Mouse (Mus musculus): Measurements from ENCODE around the gene Slc35c1.

The Slc35c1 gene

DNA sequence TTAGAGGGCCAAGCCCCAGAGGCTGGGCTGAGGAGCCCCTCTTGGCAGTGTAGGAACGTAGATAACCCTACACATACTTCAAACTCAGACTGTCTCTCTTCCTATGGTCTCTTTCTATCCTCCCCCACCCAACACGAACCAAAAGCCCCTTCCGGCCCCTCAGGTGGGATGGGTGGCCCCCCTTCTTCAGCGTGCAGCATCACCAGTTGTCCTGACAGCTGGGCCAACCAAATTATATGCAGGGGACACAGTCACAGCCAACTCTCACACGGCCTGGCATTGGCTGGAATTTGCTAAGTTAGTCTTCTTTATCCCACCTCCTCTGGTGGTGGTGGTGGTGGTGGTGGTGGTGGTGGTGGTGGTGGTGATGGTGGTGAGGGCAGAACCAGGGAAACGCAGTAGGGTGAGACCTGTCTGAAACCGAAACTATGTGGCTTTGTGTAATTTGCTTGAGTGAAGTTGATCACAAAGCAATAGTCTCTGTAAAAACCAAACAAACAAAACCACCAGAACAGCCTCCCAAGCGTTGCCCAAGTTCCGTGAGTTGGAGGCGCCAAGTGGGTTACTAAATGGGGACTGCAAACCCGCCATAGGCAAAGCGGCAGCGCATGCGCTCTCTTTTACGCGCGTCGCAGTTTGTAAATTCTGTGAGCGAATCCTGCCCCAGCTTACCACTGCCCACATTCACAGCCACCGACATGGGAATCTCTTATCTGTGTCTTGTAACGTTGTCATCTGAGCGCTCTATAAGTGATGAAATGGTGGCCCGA is 24.1 kb upstream of the Slc35c1 start:
- no peak for TF ChIP-seq GATA4 (IDR thresholded peaks at IDR 0.05; ENCODE audit: insufficient replicate concordance, low read length)

DNA sequence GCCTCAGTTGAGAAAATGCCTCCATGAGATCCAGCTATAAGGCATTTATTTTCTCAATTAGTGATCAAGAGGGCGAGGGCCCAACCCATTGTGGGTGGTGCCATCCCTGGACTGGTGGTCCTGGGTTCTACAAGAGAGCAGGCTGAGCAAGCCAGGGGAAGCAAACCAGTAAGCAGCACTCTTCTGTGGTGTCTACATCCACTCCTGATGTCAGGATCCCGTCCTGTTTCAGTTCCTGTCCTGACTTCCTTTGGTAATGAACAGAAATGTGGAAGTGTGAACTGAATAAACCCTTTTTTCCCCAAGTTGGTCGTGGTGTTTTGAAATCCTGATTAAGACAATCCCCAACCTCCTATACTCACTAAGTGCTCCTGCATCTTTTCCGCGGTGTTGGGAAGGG is 23.2 kb upstream of the Slc35c1 start:
- TF ChIP-seq GATA4 (IDR thresholded peaks at IDR 0.05; ENCODE audit: insufficient replicate concordance, low read length), result no peak

DNA sequence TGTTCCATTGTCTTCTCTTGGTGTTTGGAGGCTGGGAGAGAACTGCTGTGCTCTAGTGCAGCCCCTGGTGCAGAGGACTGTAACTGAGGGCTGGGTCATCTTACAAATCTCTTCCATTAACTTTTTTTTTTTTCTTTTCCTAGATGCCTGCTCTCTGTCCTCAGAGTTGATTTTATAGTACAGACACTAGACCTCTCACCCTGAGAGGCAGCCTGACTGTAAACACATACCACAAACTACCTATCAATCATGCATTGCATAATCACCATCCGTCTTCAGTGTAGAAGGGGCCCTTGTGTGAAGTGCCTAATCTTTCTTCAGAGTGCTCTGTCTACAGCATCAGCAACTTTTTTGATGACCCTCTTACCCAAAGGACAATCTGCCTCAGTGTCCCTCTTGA is 22.2 kb upstream of the Slc35c1 start:
- no peak for TF ChIP-seq GATA4 (IDR thresholded peaks at IDR 0.05; ENCODE audit: insufficient replicate concordance, low read length)

DNA sequence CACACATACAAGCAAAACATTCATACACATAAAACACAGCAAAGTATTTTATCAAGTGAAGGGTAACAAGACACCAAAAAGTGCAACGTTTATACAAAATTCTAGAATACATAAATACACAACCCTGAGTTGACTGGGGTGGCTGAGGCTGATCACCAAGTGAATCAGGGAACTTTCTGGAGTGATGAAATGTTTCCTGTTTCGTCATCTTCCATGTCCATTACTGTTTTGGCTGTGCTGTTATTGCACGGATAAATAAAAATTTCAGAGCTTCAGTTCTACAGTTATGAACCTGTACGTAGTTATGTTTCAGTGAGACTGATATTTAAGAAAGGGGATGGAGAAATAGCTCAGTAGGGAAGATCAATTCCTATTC is 18.0 kb upstream of the Slc35c1 start:
- TF ChIP-seq GATA4 (IDR thresholded peaks at IDR 0.05; ENCODE audit: insufficient replicate concordance, low read length), result no peak

DNA sequence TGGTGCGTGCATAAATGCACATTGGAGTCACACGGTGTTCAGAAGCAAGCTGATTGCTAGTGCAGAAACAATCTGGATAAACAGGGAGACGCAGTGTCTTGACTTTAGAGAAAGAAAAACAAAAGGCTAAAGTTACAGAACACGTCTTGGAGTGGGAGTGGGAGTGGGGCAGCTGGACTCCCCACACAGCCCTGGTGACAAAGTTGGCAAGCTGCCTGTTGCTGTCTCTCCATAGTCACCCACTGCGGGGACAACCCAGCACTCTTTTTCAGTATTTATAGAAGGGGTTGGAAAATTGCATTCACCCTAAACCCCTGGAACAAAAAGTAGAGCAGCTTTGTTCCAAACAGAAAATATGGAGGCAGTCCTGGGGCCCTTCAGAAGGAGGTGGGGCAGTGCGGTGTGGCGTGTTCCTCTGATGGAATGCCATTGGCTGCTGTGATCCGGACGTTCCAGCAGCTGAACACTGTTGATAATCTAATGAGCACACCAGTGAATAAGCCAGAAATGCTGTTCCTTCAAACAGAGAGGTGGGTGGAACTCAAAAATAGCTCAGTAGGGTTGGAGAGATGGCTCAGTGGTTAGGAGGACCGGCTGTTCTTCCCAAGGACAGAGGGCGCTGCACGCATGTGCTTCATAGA is 17.5 kb upstream of the Slc35c1 start:
- no peak for TF ChIP-seq GATA4 (IDR thresholded peaks at IDR 0.05; ENCODE audit: insufficient replicate concordance, low read length)

DNA sequence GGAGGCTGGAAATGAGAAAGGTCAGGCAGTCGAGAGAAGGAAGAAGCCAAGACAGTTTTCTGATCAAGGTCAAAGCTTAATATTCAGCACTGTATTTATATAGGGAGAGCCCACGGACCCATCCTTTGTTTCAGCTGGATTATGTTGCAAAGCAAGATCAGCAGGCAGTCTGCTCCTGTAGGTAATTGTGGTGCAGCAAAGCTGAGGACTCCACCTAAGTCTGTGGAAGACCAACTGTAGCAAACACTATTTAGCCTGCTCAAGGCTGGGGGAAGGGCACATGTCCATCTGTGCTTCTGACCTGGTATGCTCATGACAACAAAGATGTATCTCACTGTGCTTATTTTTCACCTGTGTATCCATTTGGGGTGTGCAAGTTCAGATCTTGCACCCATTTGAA is 15.4 kb upstream of the Slc35c1 start:
- no peak for TF ChIP-seq GATA4 (IDR thresholded peaks at IDR 0.05; ENCODE audit: insufficient replicate concordance, low read length)

DNA sequence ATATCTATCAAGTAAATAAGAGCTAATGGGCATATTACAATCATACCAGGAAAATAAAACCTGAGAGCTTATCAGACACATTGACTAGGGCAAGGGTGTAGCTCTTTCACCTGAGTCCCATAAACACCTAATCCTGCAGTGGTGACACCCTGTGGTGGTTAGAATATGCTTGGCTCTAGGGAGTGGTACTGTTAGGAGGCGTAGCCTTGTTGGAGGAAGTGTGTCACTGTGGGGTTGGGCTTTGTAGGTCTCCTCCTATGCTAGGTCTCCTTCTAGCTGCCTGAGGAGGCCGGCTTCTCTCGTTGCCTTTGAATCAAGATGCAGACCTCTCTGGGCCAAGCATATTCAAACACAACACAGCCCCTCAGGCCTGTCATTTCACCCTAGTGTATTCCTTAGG is 14.6 kb upstream of the Slc35c1 start:
- TF ChIP-seq GATA4 (IDR thresholded peaks at IDR 0.05; ENCODE audit: insufficient replicate concordance, low read length), result no peak

DNA sequence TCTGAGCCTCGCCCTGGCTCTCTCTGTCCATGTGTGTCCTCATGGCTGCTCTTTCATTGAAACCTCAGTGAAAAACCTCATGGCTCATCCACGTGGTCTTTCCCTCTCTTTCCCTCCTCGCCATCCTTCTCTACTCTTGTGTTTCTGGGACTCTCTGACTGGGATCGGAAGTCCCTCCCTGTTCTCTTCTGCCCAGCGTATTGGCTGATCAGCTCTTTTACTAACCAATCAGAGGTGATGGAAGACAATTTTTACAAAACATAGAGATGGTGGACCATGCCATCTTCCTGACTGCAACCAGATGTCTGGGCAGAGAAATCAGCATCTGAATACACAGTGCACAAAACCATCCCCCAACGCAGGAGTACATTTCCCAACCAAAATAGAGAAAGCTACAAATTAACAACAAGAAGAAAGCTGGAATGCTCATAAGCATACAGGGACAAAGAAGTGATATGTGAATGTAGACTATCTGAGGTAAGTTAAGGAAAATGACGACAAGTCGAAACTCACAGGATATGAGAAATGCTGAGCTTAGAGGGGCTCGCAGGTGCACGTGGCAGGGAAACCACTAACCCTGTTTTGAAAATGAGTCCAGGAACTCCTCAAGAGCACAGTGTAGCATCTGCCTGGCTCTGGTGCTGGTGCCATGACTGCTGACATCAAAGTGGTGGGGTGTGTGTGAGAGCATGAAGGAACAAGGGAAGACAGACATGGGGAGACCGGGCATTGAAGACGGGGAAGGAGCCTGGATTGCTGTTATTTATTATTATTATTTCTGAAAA is 11.7 kb upstream of the Slc35c1 start:
- TF ChIP-seq GATA4 (IDR thresholded peaks at IDR 0.05; ENCODE audit: insufficient replicate concordance, low read length), result no peak

DNA sequence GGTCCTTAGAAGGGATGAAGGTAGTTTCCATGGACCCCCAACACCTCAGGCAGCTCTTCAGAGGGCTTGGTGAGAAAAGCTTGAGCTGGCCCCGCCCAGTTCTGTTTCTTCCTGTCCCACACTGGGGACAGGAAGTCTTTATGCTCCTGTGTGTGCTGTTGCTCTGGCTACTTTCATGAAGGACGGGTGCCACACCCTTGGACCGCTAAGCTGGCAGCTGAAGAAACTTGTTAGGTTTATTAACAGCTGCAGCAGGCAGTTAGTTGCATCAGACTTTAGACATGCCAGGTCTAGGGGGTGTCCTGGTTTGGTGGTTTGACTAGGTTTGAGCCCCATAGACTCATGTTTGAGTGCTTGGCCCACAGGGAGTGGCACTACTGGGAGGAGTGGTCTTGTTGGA is 4.4 kb upstream of the Slc35c1 start:
- no peak for TF ChIP-seq GATA4 (IDR thresholded peaks at IDR 0.05; ENCODE audit: insufficient replicate concordance, low read length)

DNA sequence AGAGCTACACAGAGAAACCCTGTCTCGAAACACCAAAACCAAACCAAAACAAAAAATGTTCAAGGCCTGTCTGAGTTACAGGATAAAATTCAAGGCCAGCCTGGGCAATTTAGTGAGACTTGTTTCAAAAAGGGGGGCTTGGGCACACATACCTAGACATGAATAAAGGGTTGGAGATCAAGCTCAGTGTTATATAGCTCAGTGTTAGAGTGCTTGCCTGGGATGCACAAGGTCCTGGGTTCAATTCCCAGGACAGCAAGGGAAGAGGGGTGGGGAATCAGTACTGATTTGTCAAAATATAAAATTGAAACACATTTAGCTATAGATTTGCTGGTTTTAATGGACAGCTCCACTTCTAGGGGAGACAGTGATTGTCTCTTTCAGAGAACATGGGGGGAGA is 877 bp upstream of the Slc35c1 start:
- no peak for TF ChIP-seq GATA4 (IDR thresholded peaks at IDR 0.05; ENCODE audit: insufficient replicate concordance, low read length)

DNA sequence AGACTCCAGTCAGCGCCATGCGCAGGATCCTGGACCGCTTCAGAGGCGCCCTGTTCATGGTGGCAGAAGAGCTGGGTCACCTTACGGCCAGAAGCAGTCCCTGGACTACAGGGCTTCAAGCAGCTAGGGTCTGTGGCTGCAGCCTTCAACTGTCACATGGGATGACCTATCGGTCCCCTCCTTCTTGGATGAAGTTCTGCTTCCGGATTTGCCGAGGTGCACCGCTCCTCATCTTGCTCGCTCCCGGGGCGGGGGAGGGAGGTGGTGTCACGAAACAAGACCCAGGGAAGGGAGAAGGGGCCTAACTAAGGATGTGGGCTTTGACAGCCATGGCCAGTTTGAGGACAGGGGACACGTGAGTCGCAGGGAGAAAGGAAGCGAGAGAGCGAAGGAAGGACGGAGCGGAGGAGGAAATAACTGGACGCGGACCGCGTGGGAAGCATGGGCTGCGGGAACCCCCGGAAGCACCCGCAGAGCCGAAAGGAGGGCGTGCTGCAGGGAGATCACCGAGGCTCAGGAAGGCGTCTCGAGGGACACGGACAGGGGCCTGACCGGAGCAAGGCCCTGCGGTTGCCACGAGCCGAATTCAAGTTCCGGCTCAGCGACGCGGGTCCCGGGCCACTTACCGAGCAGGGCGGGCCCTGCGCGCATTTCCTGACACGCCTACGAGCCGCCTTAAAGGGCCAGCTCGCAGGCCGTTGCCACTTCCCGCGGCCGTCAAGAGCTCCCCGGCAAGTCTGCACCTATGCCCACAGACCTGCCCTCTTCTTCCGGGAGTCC is 1.0 kb downstream of the Slc35c1 start:
- no peak for TF ChIP-seq GATA4 (IDR thresholded peaks at IDR 0.05; ENCODE audit: insufficient replicate concordance, low read length)

DNA sequence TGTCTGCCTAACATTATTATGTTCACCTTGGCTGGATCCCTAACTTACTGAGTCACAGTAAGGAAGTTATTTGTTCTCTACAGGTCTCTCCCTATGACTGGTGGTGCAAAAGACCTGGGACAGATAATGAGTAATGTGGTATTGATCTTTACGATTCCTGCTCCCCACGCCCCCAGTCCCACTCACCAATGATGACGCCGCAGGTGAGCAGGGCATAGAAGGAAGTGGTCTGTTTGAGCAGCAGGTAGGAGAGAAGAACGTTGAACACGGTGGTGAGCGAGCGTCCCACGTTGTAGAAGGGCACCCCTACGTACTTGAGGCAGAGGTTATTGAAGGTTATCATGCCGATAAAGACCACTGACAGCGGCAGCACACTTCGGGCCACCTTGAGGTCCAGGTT is 1.9 kb downstream of the Slc35c1 start:
- TF ChIP-seq GATA4 (IDR thresholded peaks at IDR 0.05; ENCODE audit: insufficient replicate concordance, low read length), result no peak

DNA sequence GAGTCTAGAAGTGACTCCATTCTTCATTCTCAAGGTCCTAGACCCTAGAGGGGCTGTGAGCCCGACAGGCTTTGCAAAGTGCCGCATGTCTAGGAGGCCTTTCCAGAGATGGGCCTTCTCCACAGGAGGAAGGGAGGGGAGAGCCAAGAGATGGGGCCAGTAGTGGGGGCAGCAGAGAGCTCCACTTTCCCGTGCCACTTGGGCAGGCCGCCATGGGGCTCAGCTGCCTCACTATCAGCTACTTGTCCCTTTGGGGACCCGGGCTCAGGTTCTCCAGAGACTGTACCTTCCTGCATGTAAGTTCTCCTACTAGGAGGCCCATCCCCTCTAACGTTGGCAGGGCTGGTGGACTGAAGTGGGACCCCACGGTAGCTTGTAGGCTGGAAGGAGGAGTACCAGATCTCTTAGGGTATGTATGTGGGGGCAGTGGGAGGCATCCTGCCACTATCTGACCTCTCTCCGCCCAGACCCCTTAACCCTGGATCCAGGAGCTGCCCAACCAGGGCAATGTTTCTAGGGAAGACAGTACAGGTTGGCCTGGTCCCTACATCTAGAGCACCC is 3.3 kb downstream of the Slc35c1 start:
- TF ChIP-seq GATA4 (IDR thresholded peaks at IDR 0.05; ENCODE audit: insufficient replicate concordance, low read length), result no peak

DNA sequence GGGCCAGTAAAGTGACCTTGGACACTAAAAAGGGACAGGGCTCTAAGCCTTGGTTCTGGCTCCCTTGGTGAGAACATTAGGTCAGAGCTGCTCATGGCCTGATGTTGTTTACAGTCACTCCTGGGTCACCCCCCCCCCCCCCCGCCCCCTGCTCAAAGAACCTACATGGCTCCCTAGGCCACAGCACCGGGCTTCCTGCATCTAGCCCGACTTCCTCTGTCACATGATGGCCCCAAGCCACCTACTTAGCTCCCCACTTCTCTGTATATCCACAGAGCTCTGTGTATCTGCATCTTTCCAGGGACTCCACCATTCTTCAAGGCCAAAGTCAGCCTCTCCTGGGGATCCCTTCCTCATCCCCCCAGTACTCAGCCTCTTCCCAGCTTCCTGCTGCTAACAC is 4.6 kb downstream of the Slc35c1 start:
- no peak for TF ChIP-seq GATA4 (IDR thresholded peaks at IDR 0.05; ENCODE audit: insufficient replicate concordance, low read length)

DNA sequence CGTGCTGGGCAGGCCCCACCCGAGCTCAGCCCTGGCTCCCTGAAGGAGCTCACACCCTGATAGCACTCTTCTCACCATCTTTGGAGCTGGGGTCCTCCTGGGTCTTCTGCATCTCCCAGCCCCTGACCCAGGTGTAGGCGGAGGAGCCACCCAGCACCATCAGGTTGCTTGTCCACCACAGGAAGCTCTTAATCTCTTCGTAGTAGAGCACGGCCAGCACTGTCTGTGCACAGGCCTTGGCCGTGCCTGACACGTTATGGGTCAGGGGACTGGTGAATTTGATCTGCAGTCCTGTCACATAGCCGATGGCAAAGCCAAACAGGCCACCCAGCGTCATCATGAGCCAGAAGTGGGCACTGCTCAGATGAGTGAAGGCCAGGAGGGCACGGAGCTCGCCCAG is 6.2 kb downstream of the Slc35c1 start:
- TF ChIP-seq GATA4 (IDR thresholded peaks at IDR 0.05; ENCODE audit: insufficient replicate concordance, low read length), result no peak
